Mouse (Mus musculus) MEL (cell line): ENCODE results near the gene Psat1. TPM values are rescaled to one million over a fixed set of nuclear protein-coding genes. Genes with fewer than 3 reads are reported as not detected.
A peak's percentile ranks its signal among the peaks of the same experiment; 100 is the strongest.

ENCODE experiments used
- DNase-seq: peaks from one replicate; pipeline ENCODE4 v3.0.0; 2011; ENCODE audit warnings: low read depth, low spot score
- H3K27ac ChIP-seq: 2 replicates; pipeline ENCODE4 v1.5.1; 2012; ENCODE audit warnings: low read depth, mild to moderate bottlenecking, control low read depth, low read length, moderate library complexity; ENCODE audit not compliant: control insufficient read depth
- H3K27me3 ChIP-seq, 2 experiments: fragments of 150-350 bp in 1 of 2; sonication (generic) in 1 of 2; 2 replicates each; pipeline ENCODE4 v1.6.1; 2012; ENCODE audit warnings: low read length in 2 of 2, mild to moderate bottlenecking in 2 of 2, improper control_type of control experiment in 1 of 2, moderate library complexity in 1 of 2; ENCODE audit not compliant: insufficient read depth in 2 of 2, control insufficient read depth in 1 of 2
- H3K36me3 ChIP-seq, 2 experiments: 2 replicates each; pipeline ENCODE4 v1.6.1; 2012 to 2014; ENCODE audit warnings: low read length in 2 of 2, improper control_type of control experiment in 1 of 2, inconsistent platforms in 1 of 2, mild to moderate bottlenecking in 1 of 2; ENCODE audit not compliant: insufficient read depth in 2 of 2, control insufficient read depth in 1 of 2
- H3K4me1 ChIP-seq, 2 experiments: fragments of 150-350 bp in 1 of 2; sonication (generic) in 1 of 2; 2 replicates each; pipeline ENCODE4 v1.6.1; 2012; ENCODE audit warnings: low read length in 2 of 2, improper control_type of control experiment in 1 of 2, mild to moderate bottlenecking in 1 of 2; ENCODE audit not compliant: insufficient read depth in 2 of 2, control insufficient read depth in 1 of 2
- H3K4me3 ChIP-seq, 2 experiments: fragments of 150-350 bp in 1 of 2; sonication (generic) in 1 of 2; 2 replicates each; pipeline ENCODE4 v1.5.1; 2012; ENCODE audit warnings: low read depth in 2 of 2, low read length in 2 of 2, mild to moderate bottlenecking in 2 of 2, moderate library complexity in 2 of 2, control low read depth in 1 of 2, improper control_type of control experiment in 1 of 2; ENCODE audit not compliant: control insufficient read depth in 1 of 2, insufficient read depth in 1 of 2
- H3K79me2 ChIP-seq: 2 replicates; pipeline ENCODE4 v1.6.1; 2012; ENCODE audit warnings: mild to moderate bottlenecking, low read length, moderate library complexity; ENCODE audit not compliant: control insufficient read depth, poor library complexity, insufficient read depth
- H3K9ac ChIP-seq: 2 replicates; pipeline ENCODE4 v1.6.1; 2012; ENCODE audit warnings: low read depth, mild to moderate bottlenecking, control low read depth, low read length, moderate library complexity; ENCODE audit not compliant: control insufficient read depth, poor library complexity, severe bottlenecking
- H3K9me3 ChIP-seq: fragments of 150-350 bp; sonication (generic); replicated peaks from 2 replicates; pipeline ENCODE4 v1.6.1; 2012; ENCODE audit warnings: mild to moderate bottlenecking, low read length, improper control_type of control experiment, moderate library complexity; ENCODE audit not compliant: insufficient read depth
- CHD2 ChIP-seq: IDR thresholded peaks from 2 replicates; pipeline ENCODE4 v1.6.1; 2011; ENCODE audit warnings: low read length, improper control_type of control experiment
- E2F4 ChIP-seq: IDR thresholded peaks from 2 replicates; pipeline ENCODE4 v1.6.1; 2011; ENCODE audit warnings: low read depth, low read length, improper control_type of control experiment, borderline replicate concordance
- HCFC1 ChIP-seq: IDR thresholded peaks from 2 replicates; pipeline ENCODE4 v1.6.1; 2012; ENCODE audit warnings: low read depth, mild to moderate bottlenecking, inconsistent platforms, low read length, improper control_type of control experiment, moderate library complexity
- MAFK ChIP-seq: IDR thresholded peaks from 2 replicates; pipeline ENCODE4 v1.6.1; 2011; ENCODE audit warnings: low read depth, mild to moderate bottlenecking, low read length, improper control_type of control experiment, borderline replicate concordance
- MAX ChIP-seq: IDR thresholded peaks from 2 replicates; pipeline ENCODE4 v1.6.1; 2011; ENCODE audit warnings: low read length, improper control_type of control experiment
- MYB ChIP-seq: IDR thresholded peaks from 2 replicates; pipeline ENCODE4 v1.6.1; 2011; ENCODE audit warnings: mild to moderate bottlenecking, low read depth, low read length, improper control_type of control experiment
- MYC ChIP-seq: IDR thresholded peaks from 2 replicates; pipeline ENCODE4 v1.6.1; 2011; ENCODE audit warnings: low read depth, mild to moderate bottlenecking, low read length, improper control_type of control experiment, moderate library complexity
- POLR2AphosphoS2 ChIP-seq: IDR thresholded peaks from 2 replicates; pipeline ENCODE4 v1.6.1; 2011; ENCODE audit warnings: low read length, improper control_type of control experiment
- POLR2AphosphoS5 ChIP-seq: IDR thresholded peaks from 2 replicates; pipeline ENCODE4 v1.6.1; 2012; ENCODE audit warnings: low read depth, borderline replicate concordance, mild to moderate bottlenecking, inconsistent platforms, low read length, moderate library complexity, mixed read lengths
- RCOR1 ChIP-seq: IDR thresholded peaks from 2 replicates; pipeline ENCODE4 v1.6.1; 2012; ENCODE audit warnings: low read depth, mild to moderate bottlenecking, inconsistent platforms, low read length, improper control_type of control experiment
- SIN3A ChIP-seq: IDR thresholded peaks from 2 replicates; pipeline ENCODE4 v1.6.1; 2012; ENCODE audit warnings: low read length, improper control_type of control experiment, inconsistent platforms
- TAL1 ChIP-seq: IDR thresholded peaks from 2 replicates; pipeline ENCODE4 v1.6.1; 2012; ENCODE audit warnings: mild to moderate bottlenecking, inconsistent platforms, low read length, moderate library complexity, mixed read lengths
- USF2 ChIP-seq, 2 experiments: IDR thresholded peaks; 2 replicates each; pipeline ENCODE4 v1.6.1; 2011 to 2012; ENCODE audit warnings: improper control_type of control experiment in 2 of 2, low read length in 2 of 2, borderline replicate concordance in 1 of 2, inconsistent platforms in 1 of 2, low read depth in 1 of 2, mild to moderate bottlenecking in 1 of 2; ENCODE audit not compliant: insufficient read depth in 1 of 2
- ZC3H11A ChIP-seq: IDR thresholded peaks from 2 replicates; pipeline ENCODE4 v1.6.1; 2012; ENCODE audit warnings: low read depth, mild to moderate bottlenecking, inconsistent platforms, low read length, improper control_type of control experiment
- polyA plus RNA-seq, 2 experiments: library from polyadenylated mRNA; stranded (reverse) in 1 of 2; unstranded in 1 of 2; fragments of >175 nt in 1 of 2; fragments of >200 nt in 1 of 2; gene quantifications; 2 replicates each; pipeline versions ENCODE4 v1.2.1 to v1.2.4; 2012; ENCODE audit warnings: low replicate concordance in 2 of 2, low read depth in 1 of 2; ENCODE audit not compliant: insufficient read length in 2 of 2, insufficient read depth in 1 of 2, missing spikeins in 1 of 2
- total RNA-seq: library from RNA; depleted of rRNA; stranded (reverse); fragments of 300-350 nt; gene quantifications from 2 replicates; pipeline ENCODE4 v1.2.3, GENCODE M21; 2012

The Psat1 gene
- total and polyA plus RNA-seq, 3 experiments, result 201 to 552 (median 484) TPM

- TF ChIP-seq MAX (no peak), CHD2 (no peak)
- TF ChIP-seq, all 39 proteins: peak for 7
These were observed 64.3 kb downstream of the Psat1 start (continued) for GRCm38 (mm10) chr19:15882705-15883426.

GRCm38 (mm10) chr19:15880731-15881130, 66.4 kb downstream of the Psat1 start:
- no peaks in the 10 kb centered on the region for H3K79me2 ChIP-seq
- H3K4me3 ChIP-seq, result no peak overlapping the region
- H3K27ac ChIP-seq, result no peak overlapping the region
- TF ChIP-seq SIN3A (no peak), USF2 (IDR thresholded peaks at IDR 0.05; ENCODE audit: borderline replicate concordance in 1 of 2, insufficient read depth in 1 of 2, low read depth in 1 of 2, low read length in 2 of 2) (no peak), HCFC1 (no peak), ZC3H11A (no peak), POLR2AphosphoS2 (no peak), E2F4 (no peak), MYB (no peak)
- TF ChIP-seq, all 39 proteins: peak for 0
- no peaks in the 10 kb centered on the region for H3K9me3 ChIP-seq
- H3K36me3 ChIP-seq, result peaks cover 0 to 7% of the 10 kb centered on the region in 2 experiments; a peak in 2 of 4 replicates
- no peak overlapping the region for H3K9ac ChIP-seq
- no peaks in the 10 kb centered on the region for H3K27me3 ChIP-seq
- H3K4me1 ChIP-seq, result peaks cover 0 to 8% of the 10 kb centered on the region in 2 experiments; a peak in 1 of 4 replicates
- DNase-seq, result no peak

- H3K79me2 ChIP-seq, result no peaks in the 10 kb centered on the region
- no peaks in the 10 kb centered on the region for H3K27me3 ChIP-seq
- H3K4me3 ChIP-seq, result no peak overlapping the region
- H3K27ac ChIP-seq, result no peak overlapping the region
- no peak for TF ChIP-seq RCOR1
- TF ChIP-seq POLR2AphosphoS5, result no peak
- no peak for TF ChIP-seq TAL1
- no peak for TF ChIP-seq SIN3A
- no peak for TF ChIP-seq USF2 (IDR thresholded peaks at IDR 0.05; ENCODE audit: borderline replicate concordance in 1 of 2, insufficient read depth in 1 of 2, low read depth in 1 of 2, low read length in 2 of 2)
- TF ChIP-seq MYC, result no peak
- no peak for TF ChIP-seq MAFK
- DNase-seq, result peak; percentile 26
- peaks cover 0 to 7% of the 10 kb centered on the region in 2 experiments; a peak in 2 of 4 replicates for H3K36me3 ChIP-seq
- H3K4me1 ChIP-seq, result peaks cover 0 to 8% of the 10 kb centered on the region in 2 experiments; a peak in 1 of 4 replicates
- H3K9ac ChIP-seq, result no peak overlapping the region
- no peaks in the 10 kb centered on the region for H3K9me3 ChIP-seq
These were observed 67.9 kb downstream of the Psat1 start for GRCm38 (mm10) chr19:15879271-15879670.
